Mouse (Mus musculus) ES-Bruce4 (cell line): Measurements from ENCODE around the gene Psrc1. TPM values are rescaled to one million over a fixed set of nuclear protein-coding genes. Genes with fewer than 3 reads are reported as not detected.

ENCODE experiments used
- H3K27ac ChIP-seq: 2 replicates; pipeline ENCODE4 v1.5.1; 2012; ENCODE audit warnings: low read length, inconsistent platforms; ENCODE audit not compliant: insufficient read depth
- H3K27me3 ChIP-seq: 2 replicates; pipeline ENCODE4 v1.6.1; 2012; ENCODE audit warnings: mild to moderate bottlenecking, low read length, inconsistent platforms; ENCODE audit not compliant: control insufficient read depth, poor library complexity, insufficient read depth, severe bottlenecking
- H3K36me3 ChIP-seq: 2 replicates; pipeline ENCODE4 v1.6.1; 2012; ENCODE audit warnings: inconsistent platforms, mild to moderate bottlenecking, low read length, moderate library complexity; ENCODE audit not compliant: control insufficient read depth, poor library complexity, insufficient read depth, severe bottlenecking
- H3K4me1 ChIP-seq: one replicate; pipeline ENCODE4 v1.8.1; 2011; ENCODE audit warnings: low read length; ENCODE audit not compliant: control insufficient read depth, insufficient read depth
- H3K4me3 ChIP-seq: 2 replicates; pipeline ENCODE4 v1.5.1; 2011; ENCODE audit warnings: low read depth, mild to moderate bottlenecking, low read length
- H3K9ac ChIP-seq: 2 replicates; pipeline ENCODE4 v1.6.1; 2012; ENCODE audit warnings: low read depth, mild to moderate bottlenecking, inconsistent platforms; ENCODE audit not compliant: poor library complexity, severe bottlenecking
- H3K9me3 ChIP-seq: replicated peaks from 2 replicates; pipeline ENCODE4 v1.6.1; 2012; ENCODE audit warnings: mild to moderate bottlenecking, low read length, inconsistent platforms; ENCODE audit not compliant: control insufficient read depth, poor library complexity, insufficient read depth, severe bottlenecking
- CTCF ChIP-seq: IDR thresholded peaks from one replicate; pipeline ENCODE4 v1.8.1; 2011; ENCODE audit warnings: low read depth, low read length
- EP300 ChIP-seq: IDR thresholded peaks from 2 replicates; pipeline ENCODE4 v1.6.1; 2011; ENCODE audit warnings: low read depth, low read length; ENCODE audit not compliant: insufficient read depth
- POLR2A ChIP-seq: IDR thresholded peaks from one replicate; pipeline ENCODE4 v1.8.1; 2011; ENCODE audit warnings: low read length; ENCODE audit not compliant: insufficient read depth
- polyA plus RNA-seq: library from polyadenylated mRNA; stranded (reverse); fragments of >200 nt; gene quantifications from 2 replicates; pipeline ENCODE4 v1.2.4, GENCODE M21; 2011; ENCODE audit warnings: low read depth; ENCODE audit not compliant: missing spikeins, insufficient read depth, insufficient read length

Gene Psrc1
- polyA plus RNA-seq, 1 experiment = 255 TPM

DNA sequence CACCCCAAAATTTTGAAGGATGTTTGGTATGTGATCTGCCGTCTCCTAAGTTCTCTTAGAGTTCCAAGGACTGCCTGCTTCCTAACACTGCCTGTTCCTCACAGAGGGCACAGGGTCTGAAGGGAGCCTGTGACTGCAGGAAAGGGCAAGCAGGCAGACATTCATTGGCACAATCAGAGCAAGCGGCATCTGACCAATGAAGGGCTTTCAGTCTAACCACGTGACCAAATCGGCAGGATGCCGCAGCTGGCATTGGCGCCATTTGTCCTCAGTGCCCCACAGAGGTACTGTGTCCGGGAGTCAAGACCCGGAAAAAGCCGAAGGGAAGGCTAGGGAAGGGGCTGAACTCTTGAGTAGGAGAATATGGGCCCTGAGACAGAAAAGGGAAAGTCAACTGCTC lies 16.5 kb upstream of the Psrc1 start:
- H3K36me3 ChIP-seq = no peaks in the 10 kb centered on the region
- H3K4me1 ChIP-seq = no peaks in the 10 kb centered on the region
- H3K9ac ChIP-seq = no peak overlapping the region
- TF ChIP-seq EP300 = no peak
- TF ChIP-seq CTCF = no peak
- no peak for TF ChIP-seq POLR2A
- H3K4me3 ChIP-seq = no peak overlapping the region
- H3K27me3 ChIP-seq = no peaks in the 10 kb centered on the region
- no peaks in the 10 kb centered on the region for H3K9me3 ChIP-seq
- H3K27ac ChIP-seq = no peak overlapping the region

DNA sequence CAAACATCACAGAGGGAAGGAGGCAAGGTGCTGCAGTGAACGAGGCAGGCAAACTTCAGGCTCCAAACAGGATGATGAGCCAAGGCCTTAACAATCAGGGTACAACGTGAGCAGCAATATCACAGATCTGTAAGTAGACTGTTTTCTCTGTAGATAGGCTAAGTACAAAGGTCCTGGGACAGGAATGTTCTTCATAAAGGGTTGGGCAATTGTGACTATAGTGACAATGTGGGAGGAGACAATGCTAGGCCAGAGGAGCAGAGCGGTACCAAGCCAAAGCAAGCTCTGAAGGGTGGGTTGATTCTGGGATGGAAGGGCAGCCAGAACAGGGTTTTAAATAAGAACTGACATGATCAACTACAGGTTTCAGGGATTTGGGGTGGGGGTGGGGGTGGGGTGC lies 15.8 kb upstream of the Psrc1 start:
- Histone ChIP-seq H3K9ac (no peak overlapping the region), H3K27me3 (no peaks in the 10 kb centered on the region), H3K4me1 (no peaks in the 10 kb centered on the region), H3K4me3 (no peak overlapping the region), H3K9me3 (no peaks in the 10 kb centered on the region), H3K36me3 (no peaks in the 10 kb centered on the region), H3K27ac (no peak overlapping the region)
- TF ChIP-seq POLR2A = no peak
- no peak for TF ChIP-seq EP300
- TF ChIP-seq CTCF = no peak

DNA sequence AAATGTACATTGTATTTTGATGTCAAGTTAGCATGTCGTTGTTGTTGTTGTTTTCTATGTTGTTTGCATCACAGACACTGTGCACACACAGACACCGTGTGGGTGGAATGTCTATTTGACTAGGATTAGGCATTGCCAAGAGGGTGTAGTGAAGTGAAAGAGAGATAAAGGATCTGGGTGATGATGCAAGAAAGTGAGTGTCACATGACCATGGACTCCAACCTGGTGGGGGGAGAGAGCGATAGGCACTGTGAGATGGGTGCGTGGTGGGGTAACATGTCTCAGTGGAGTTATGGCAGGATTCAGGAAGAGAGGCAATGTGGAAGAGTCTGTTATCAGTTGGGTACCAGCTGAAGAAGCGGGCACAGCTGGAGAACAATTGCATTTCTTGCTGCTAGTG lies 14.9 kb upstream of the Psrc1 start:
- Histone ChIP-seq H3K27ac (no peak overlapping the region), H3K36me3 (no peaks in the 10 kb centered on the region), H3K4me3 (no peak overlapping the region), H3K4me1 (no peaks in the 10 kb centered on the region), H3K9ac (no peak overlapping the region), H3K27me3 (no peaks in the 10 kb centered on the region), H3K9me3 (no peaks in the 10 kb centered on the region)
- TF ChIP-seq POLR2A (no peak), CTCF (no peak), EP300 (no peak)

DNA sequence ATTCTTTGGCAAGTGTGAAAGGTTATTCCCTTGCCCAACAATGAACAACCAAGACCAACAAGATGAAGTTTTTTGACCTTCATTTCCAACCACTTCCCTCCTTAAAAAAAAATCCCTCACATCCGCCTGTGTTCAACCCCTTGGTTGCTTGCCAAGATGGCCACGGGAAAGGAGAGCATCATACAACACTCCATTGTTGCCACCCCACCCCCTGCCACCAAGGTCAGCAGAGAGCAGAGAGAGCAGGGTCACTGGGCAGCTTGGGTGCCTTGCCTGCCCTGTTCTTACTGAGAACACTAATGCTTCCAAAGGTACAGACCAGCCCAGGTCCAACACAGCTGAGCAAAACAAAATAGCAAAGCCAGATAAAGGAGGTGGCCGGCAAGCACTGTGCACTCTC lies 11.4 kb upstream of the Psrc1 start:
- Histone ChIP-seq H3K36me3 (no peaks in the 10 kb centered on the region), H3K4me3 (no peak overlapping the region), H3K27me3 (no peaks in the 10 kb centered on the region), H3K9me3 (no peaks in the 10 kb centered on the region), H3K27ac (no peak overlapping the region), H3K4me1 (no peaks in the 10 kb centered on the region), H3K9ac (no peak overlapping the region)
- no peak for TF ChIP-seq CTCF

DNA sequence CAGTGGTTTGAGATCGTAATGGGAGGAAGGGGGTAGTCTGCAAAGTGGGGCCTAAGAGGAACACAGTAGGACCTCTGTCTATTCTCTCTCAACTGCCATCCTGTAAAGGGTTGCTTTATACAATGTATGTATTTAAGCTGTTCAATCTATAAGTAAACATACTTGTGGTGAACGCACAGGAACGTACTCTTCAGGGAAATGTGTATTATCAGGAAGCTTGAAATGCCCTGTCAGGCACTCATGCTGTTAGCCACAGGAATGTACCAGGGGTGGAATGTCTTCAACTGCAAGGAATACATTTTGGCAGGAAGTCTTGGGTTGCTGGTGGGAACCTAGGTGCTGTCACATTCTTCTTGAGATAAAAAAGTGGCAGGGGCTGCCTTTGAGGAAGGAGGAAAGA lies 10.9 kb upstream of the Psrc1 start:
- no peak overlapping the region for H3K9ac ChIP-seq
- H3K27ac ChIP-seq = no peak overlapping the region
- no peak for TF ChIP-seq EP300
- TF ChIP-seq CTCF = no peak
- no peak for TF ChIP-seq POLR2A
- H3K36me3 ChIP-seq = no peaks in the 10 kb centered on the region
- no peaks in the 10 kb centered on the region for H3K4me1 ChIP-seq
- H3K27me3 ChIP-seq = no peaks in the 10 kb centered on the region
- no peak overlapping the region for H3K4me3 ChIP-seq
- no peaks in the 10 kb centered on the region for H3K9me3 ChIP-seq

DNA sequence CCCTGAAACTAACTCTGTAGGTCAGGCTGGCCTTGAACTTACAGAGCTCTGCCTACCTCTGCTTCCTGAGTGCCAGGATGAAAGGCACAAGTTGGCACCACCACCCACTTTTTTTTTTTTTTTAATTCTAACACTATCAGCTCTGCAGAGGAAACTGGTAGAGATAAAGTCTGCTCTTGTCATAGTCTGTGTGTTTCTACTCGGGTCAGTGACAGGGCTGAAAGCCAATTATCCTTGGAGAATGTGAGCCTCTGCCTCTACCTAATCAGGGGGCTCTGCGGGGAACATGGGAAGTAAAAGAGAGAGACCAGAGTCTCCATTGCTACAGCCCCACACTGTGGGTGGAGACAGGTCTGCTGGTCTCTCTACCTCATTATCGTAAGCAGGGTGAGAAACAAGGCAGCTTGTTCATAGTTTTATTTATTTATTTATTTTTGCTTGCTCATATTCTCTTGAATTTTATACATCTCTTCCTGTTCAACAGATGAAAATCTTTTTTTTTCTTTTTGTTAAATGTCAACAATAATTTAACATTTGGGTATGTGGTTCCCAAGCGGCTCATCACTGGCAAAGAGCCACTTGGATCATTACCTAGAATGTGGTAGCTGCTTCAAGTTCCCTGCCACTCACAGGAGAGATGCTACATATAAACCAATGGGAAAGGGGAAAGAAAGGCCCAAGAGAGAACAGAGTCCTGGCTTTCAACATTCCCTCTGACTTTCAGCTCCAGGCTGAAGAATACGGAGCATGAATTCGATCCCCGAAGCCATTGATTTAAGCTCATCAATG lies 4.6 kb upstream of the Psrc1 start:
- no peak overlapping the region for H3K27ac ChIP-seq
- H3K9ac ChIP-seq = no peak overlapping the region
- no peaks in the 10 kb centered on the region for H3K27me3 ChIP-seq
- H3K4me1 ChIP-seq = no peaks in the 10 kb centered on the region
- no peak for TF ChIP-seq POLR2A
- no peak for TF ChIP-seq CTCF
- TF ChIP-seq EP300 = no peak
- H3K9me3 ChIP-seq = no peaks in the 10 kb centered on the region
- no peak overlapping the region for H3K4me3 ChIP-seq
- H3K36me3 ChIP-seq = no peaks in the 10 kb centered on the region
